Comparison of ENCODE assay signal across 18 mouse cellular contexts in the genomic region with DNA sequence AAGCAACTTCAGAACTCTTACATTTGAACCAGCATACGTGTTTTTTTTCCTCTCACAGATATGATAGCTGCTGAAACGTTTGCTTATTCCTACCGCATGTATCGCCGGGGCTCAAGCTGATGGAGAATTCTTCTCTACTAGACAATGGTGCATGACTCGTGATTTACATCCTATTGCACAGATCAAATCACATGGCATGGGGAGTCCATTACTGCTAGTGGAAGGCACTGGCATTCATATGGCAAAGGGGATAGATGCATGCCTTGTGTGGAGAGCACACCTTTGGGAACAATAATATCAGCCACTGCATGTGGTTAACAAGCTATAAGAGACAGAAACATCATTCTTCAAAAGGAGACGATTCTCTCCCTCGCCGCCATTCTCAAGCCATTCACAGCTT.
DNase-seq lines count a peak whose midpoint lies in the region; ATAC-seq and TF ChIP-seq lines count a peak whose summit lies in the region.
"Had no signal": no experiment of that assay in that cellular context is flagged by ENCODE, and none has a peak within 500 bp of the region (broad histone marks: within the 10 kb centered on the region; RNA-seq: fewer than 3 reads in every experiment).

No protein-coding gene starts in this region.

- intact Hi-C loops in left cerebral cortex, postnatal 36 days (cut with DNase I): no loop called here

- no peak overlapping the region for H3K4me3 ChIP-seq in hindbrain, embryonic 16.5 days (ENCODE audit: low read length)
- no peak overlapping the region for H3K4me3 ChIP-seq in hindbrain, embryonic 11.5 days (ENCODE audit: low read depth, low read length)
- no peak overlapping the region for H3K4me3 ChIP-seq in MEL (ENCODE audit: control insufficient read depth in 1 of 2, insufficient read depth in 1 of 2, low read depth in 2 of 2, low read length in 2 of 2)
- no peak overlapping the region for H3K4me3 ChIP-seq in neural tube, embryonic 12.5 days
- H3K4me3 ChIP-seq in neural tube, embryonic 14.5 days (ENCODE audit: low read depth, low read length): no peak overlapping the region
- H3K4me3 ChIP-seq: embryonic facial prominence, embryonic 10.5 days; embryonic facial prominence, embryonic 12.5 days; forebrain, embryonic 13.5 days; forebrain, embryonic 15.5 days had no signal

- no peak overlapping the region for H3K9ac ChIP-seq in hindbrain, embryonic 16.5 days (ENCODE audit: low read depth, low read length)
- H3K9ac ChIP-seq in hindbrain, embryonic 11.5 days (ENCODE audit: low read depth, low read length): no peak overlapping the region
- no peak overlapping the region for H3K9ac ChIP-seq in MEL (ENCODE audit: control insufficient read depth, low read depth, low read length, poor library complexity, severe bottlenecking)
- no peak overlapping the region for H3K9ac ChIP-seq in neural tube, embryonic 12.5 days
- no peak overlapping the region for H3K9ac ChIP-seq in neural tube, embryonic 14.5 days (replicated peaks; ENCODE audit: low read depth, low read length)
- H3K9ac ChIP-seq: embryonic facial prominence, embryonic 12.5 days; forebrain, embryonic 13.5 days; forebrain, embryonic 15.5 days had no signal

- no peak overlapping the region for H3K4me2 ChIP-seq in hindbrain, embryonic 16.5 days (ENCODE audit: low read length)
- no peak overlapping the region for H3K4me2 ChIP-seq in hindbrain, embryonic 11.5 days (replicated peaks; ENCODE audit: low read depth, low read length)
- H3K4me2 ChIP-seq in neural tube, embryonic 12.5 days (replicated peaks): no peak overlapping the region
- H3K4me2 ChIP-seq in neural tube, embryonic 14.5 days (ENCODE audit: low read depth, low read length): no peak overlapping the region
- H3K4me2 ChIP-seq: embryonic facial prominence, embryonic 12.5 days; forebrain, embryonic 13.5 days; forebrain, embryonic 15.5 days had no signal

- TF ChIP-seq POLR2A in MEL (IDR thresholded peaks at IDR 0.05; ENCODE audit: control insufficient read depth in 1 of 2, insufficient read depth in 1 of 2, low read depth in 1 of 2, low read length in 2 of 2, poor library complexity in 1 of 2): no peak

- no peaks in the 10 kb centered on the region for H3K79me2 ChIP-seq in MEL (ENCODE audit: control insufficient read depth, insufficient read depth, low read length, poor library complexity)

- no peaks in the 10 kb centered on the region for H3K4me1 ChIP-seq in hindbrain, embryonic 16.5 days (ENCODE audit: control insufficient read depth, insufficient read depth, low read depth, low read length)
- H3K4me1 ChIP-seq in hindbrain, embryonic 11.5 days (replicated peaks; ENCODE audit: control insufficient read depth, insufficient read depth, low read length): no peaks in the 10 kb centered on the region
- H3K4me1 ChIP-seq in MEL (ENCODE audit: control insufficient read depth in 1 of 2, insufficient read depth in 2 of 2, low read length in 2 of 2): peaks cover 2 to 3% of the 10 kb centered on the region in 2 experiments; a peak in 1 of 4 replicates
- H3K4me1 ChIP-seq in neural tube, embryonic 12.5 days: no peaks in the 10 kb centered on the region
- H3K4me1 ChIP-seq in neural tube, embryonic 14.5 days (ENCODE audit: control insufficient read depth, insufficient read depth, low read length): no peaks in the 10 kb centered on the region
- H3K4me1 ChIP-seq: embryonic facial prominence, embryonic 10.5 days; embryonic facial prominence, embryonic 12.5 days; forebrain, embryonic 13.5 days; forebrain, embryonic 15.5 days had no signal

- no peak for TF ChIP-seq EP300 in MEL (IDR thresholded peaks at IDR 0.05; ENCODE audit: low read depth in 1 of 2, low read length in 2 of 2)

- no peak overlapping the region for H3K27ac ChIP-seq in hindbrain, embryonic 16.5 days (ENCODE audit: low read depth, low read length)
- no peak overlapping the region for H3K27ac ChIP-seq in hindbrain, embryonic 11.5 days (ENCODE audit: low read depth, low read length)
- H3K27ac ChIP-seq in MEL (ENCODE audit: control insufficient read depth, low read depth, low read length): no peak overlapping the region
- no peak overlapping the region for H3K27ac ChIP-seq in neural tube, embryonic 12.5 days
- no peak overlapping the region for H3K27ac ChIP-seq in neural tube, embryonic 14.5 days (ENCODE audit: low read depth, low read length)
- H3K27ac ChIP-seq: embryonic facial prominence, embryonic 10.5 days; embryonic facial prominence, embryonic 12.5 days; forebrain, embryonic 13.5 days; forebrain, embryonic 15.5 days had no signal

- 0 out of 2 replicates have a peak, but pooled peaks have one; percentile 45 for ATAC-seq in hindbrain, embryonic 16.5 days
- ATAC-seq in hindbrain, embryonic 11.5 days (ENCODE audit: low FRiP score): no peak
- peak; percentile 50; the same call in 1 of the 2 replicates for ATAC-seq in neural tube, embryonic 12.5 days (ENCODE audit: low FRiP score, low read depth)
- peak; percentile 79 for ATAC-seq in neural tube, embryonic 14.5 days (ENCODE audit: low read depth)
- ATAC-seq: forebrain, embryonic 13.5 days; forebrain, embryonic 15.5 days; Patski had no signal

- H3K9me3 ChIP-seq in hindbrain, embryonic 16.5 days (ENCODE audit: control insufficient read depth, low read length): no peaks in the 10 kb centered on the region
- no peaks in the 10 kb centered on the region for H3K9me3 ChIP-seq in hindbrain, embryonic 11.5 days (ENCODE audit: control insufficient read depth, low read length)
- H3K9me3 ChIP-seq in MEL (replicated peaks; ENCODE audit: insufficient read depth, low read length): no peaks in the 10 kb centered on the region
- H3K9me3 ChIP-seq in neural tube, embryonic 12.5 days: no peaks in the 10 kb centered on the region
- no peaks in the 10 kb centered on the region for H3K9me3 ChIP-seq in neural tube, embryonic 14.5 days (ENCODE audit: control insufficient read depth, low read length)
- H3K9me3 ChIP-seq: embryonic facial prominence, embryonic 10.5 days; embryonic facial prominence, embryonic 12.5 days; forebrain, embryonic 13.5 days; forebrain, embryonic 15.5 days had no signal

- H3K36me3 ChIP-seq in hindbrain, embryonic 16.5 days (ENCODE audit: control insufficient read depth, insufficient read depth, low read length): no peaks in the 10 kb centered on the region
- no peaks in the 10 kb centered on the region for H3K36me3 ChIP-seq in hindbrain, embryonic 11.5 days (ENCODE audit: control insufficient read depth, insufficient read depth, low read length)
- H3K36me3 ChIP-seq in MEL (ENCODE audit: control insufficient read depth in 1 of 2, insufficient read depth in 2 of 2, low read length in 2 of 2): peaks cover 0 to 2% of the 10 kb centered on the region in 2 experiments; a peak in 1 of 4 replicates
- no peaks in the 10 kb centered on the region for H3K36me3 ChIP-seq in neural tube, embryonic 12.5 days
- H3K36me3 ChIP-seq in neural tube, embryonic 14.5 days (ENCODE audit: control insufficient read depth, insufficient read depth, low read length): no peaks in the 10 kb centered on the region
- H3K36me3 ChIP-seq: embryonic facial prominence, embryonic 10.5 days; embryonic facial prominence, embryonic 12.5 days; forebrain, embryonic 15.5 days had no signal

- no peak for TF ChIP-seq CTCF in MEL (IDR thresholded peaks at IDR 0.05 in 2 of 3, conservative IDR thresholded peaks at IDR 0.05 in 1 of 3; ENCODE audit: control insufficient read depth in 1 of 3, insufficient read depth in 1 of 3, low read depth in 2 of 3, low read length in 3 of 3, poor library complexity in 1 of 3, severe bottlenecking in 1 of 3)

- no peak for DNase-seq in hindbrain, embryonic 11.5 days (ENCODE audit: low spot score)
- no peak for DNase-seq in MEL (ENCODE audit: low read depth, low spot score)
- DNase-seq in gastrocnemius, postnatal 4 days (ENCODE audit: low spot score in 2 of 2): no peak
- no peak for DNase-seq in left cerebral cortex, postnatal 36 days (ENCODE audit: low spot score in 2 of 2)
- no peak for DNase-seq in spleen, adult 12 weeks (ENCODE audit: low spot score)
- DNase-seq: adrenal gland, adult 8-10 months; cerebellum, adult 11-12 months; cerebellum, adult 2 months; cerebellum, adult 9-10 months; cerebellum, postnatal 25 days had no signal

- TF ChIP-seq RAD21 in MEL (IDR thresholded peaks at IDR 0.05; ENCODE audit: low read depth, low read length): no peak

- WGBS in hindbrain, embryonic 16.5 days: 74% methylated on average over 9 of the region's 9 CpGs
- WGBS in hindbrain, embryonic 11.5 days: 90% methylated on average over 9 of the region's 9 CpGs
- 73% methylated on average over 9 of the region's 9 CpGs for WGBS in neural tube, embryonic 12.5 days
- 48% methylated on average over 9 of the region's 9 CpGs for WGBS in neural tube, embryonic 14.5 days

- no peaks in the 10 kb centered on the region for H3K27me3 ChIP-seq in hindbrain, embryonic 16.5 days (replicated peaks; ENCODE audit: control insufficient read depth, insufficient read depth, low read length)
- no peaks in the 10 kb centered on the region for H3K27me3 ChIP-seq in hindbrain, embryonic 11.5 days (ENCODE audit: control insufficient read depth, insufficient read depth, low read length)
- H3K27me3 ChIP-seq in MEL (ENCODE audit: control insufficient read depth in 1 of 2, insufficient read depth in 2 of 2, low read length in 2 of 2): no peaks in the 10 kb centered on the region; a peak in 1 of 4 replicates
- no peaks in the 10 kb centered on the region for H3K27me3 ChIP-seq in neural tube, embryonic 12.5 days (replicated peaks)
- H3K27me3 ChIP-seq in neural tube, embryonic 14.5 days (ENCODE audit: control insufficient read depth, insufficient read depth, low read length): no peaks in the 10 kb centered on the region
- H3K27me3 ChIP-seq: embryonic facial prominence, embryonic 12.5 days; forebrain, embryonic 13.5 days; forebrain, embryonic 15.5 days had no signal

TF ChIP-seq in MEL, 35 proteins besides CTCF, POLR2A, EP300 and RAD21:
- TF ChIP-seq MEF2A (IDR thresholded peaks at IDR 0.05; ENCODE audit: extremely low read depth, insufficient replicate concordance, low read depth, low read length, poor library complexity, severe bottlenecking) (no peak), SIN3A (IDR thresholded peaks at IDR 0.05; ENCODE audit: low read length) (0 out of 2 replicates have a peak, but pooled peaks have one; percentile 13)
